Mouse (Mus musculus) layer of hippocampus, adult 8-10 months (tissue): ENCODE results near the gene Dhtkd1. TPM values are rescaled to one million over a fixed set of nuclear protein-coding genes. Genes with fewer than 3 reads are reported as not detected.

ENCODE experiments used
- total RNA-seq, 4 experiments: library from RNA; stranded (reverse); gene quantifications; 2 replicates each; pipeline ENCODE4 v1.2.4; 2022

Dhtkd1 gene
- total RNA-seq, 4 experiments from 2014 or later, result 6.9 to 12.3 (median 11.1) TPM

Other genes starting within 250 kb of the Dhtkd1 start
- gene Camk1d, start 228.3 kb downstream of the Dhtkd1 start, total RNA-seq, result 100 to 1,000 TPM; 133 to 174 (median 152) TPM
- 10 to 100 TPM; 17.6 to 25.6 (median 23.2) TPM for gene Nudt5, start 97.8 kb downstream of the Dhtkd1 start, total RNA-seq
- gene Cdc123, start 97.6 kb downstream of the Dhtkd1 start, total RNA-seq, result 100 to 1,000 TPM; 130 to 158 (median 141) TPM
- 1 to 10 TPM in 3 of 4 experiments, under 1 TPM in 1; 0.80 to 4.7 (median 2.3) TPM for gene Gm13199, start 79.9 kb downstream of the Dhtkd1 start, total RNA-seq
- 100 to 1,000 TPM in 2 of 4 experiments, 10 to 100 TPM in 2; 88.3 to 135 (median 101) TPM for gene Sec61a2, start 47.4 kb downstream of the Dhtkd1 start, total RNA-seq
- 10 to 100 TPM; 32.6 to 52.1 (median 41.1) TPM for gene Upf2, start 8.7 kb upstream of the Dhtkd1 start, total RNA-seq
- 1 to 10 TPM; 1.5 to 2.4 (median 1.9) TPM for gene Proser2, start 187.4 kb upstream of the Dhtkd1 start, total RNA-seq